Mouse (Mus musculus) right cerebral cortex, postnatal 36 days (tissue): Measurements from ENCODE around the gene Kcnd3.

Experiments used
- DNase-seq, 2 experiments: peaks; one replicate each; pipeline ENCODE4 v3.0.0; 2022; ENCODE audit warnings: low spot score in 2 of 2, mixed read lengths in 1 of 2

Gene Kcnd3

DNA sequence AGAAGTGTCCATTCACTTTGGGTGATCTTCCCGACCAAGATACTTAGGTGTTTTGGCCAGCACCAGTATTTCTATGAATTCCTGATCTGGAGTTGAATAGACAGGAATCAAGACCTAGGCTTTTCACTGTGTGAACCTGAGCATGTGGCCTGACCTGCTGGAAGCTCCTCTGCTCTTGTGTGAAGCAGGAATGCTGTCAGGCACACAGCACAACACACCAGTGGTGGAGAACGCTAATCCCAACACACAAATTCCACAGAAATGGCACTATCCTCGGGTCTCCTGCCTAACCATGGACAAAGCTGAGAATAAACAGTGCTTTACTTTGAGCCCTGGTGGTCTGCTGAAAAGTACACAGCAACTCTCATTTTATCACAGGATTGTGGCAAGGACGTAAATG lies 268.4 kb downstream of the Kcnd3 start:
- DNase-seq, result no peak

DNA sequence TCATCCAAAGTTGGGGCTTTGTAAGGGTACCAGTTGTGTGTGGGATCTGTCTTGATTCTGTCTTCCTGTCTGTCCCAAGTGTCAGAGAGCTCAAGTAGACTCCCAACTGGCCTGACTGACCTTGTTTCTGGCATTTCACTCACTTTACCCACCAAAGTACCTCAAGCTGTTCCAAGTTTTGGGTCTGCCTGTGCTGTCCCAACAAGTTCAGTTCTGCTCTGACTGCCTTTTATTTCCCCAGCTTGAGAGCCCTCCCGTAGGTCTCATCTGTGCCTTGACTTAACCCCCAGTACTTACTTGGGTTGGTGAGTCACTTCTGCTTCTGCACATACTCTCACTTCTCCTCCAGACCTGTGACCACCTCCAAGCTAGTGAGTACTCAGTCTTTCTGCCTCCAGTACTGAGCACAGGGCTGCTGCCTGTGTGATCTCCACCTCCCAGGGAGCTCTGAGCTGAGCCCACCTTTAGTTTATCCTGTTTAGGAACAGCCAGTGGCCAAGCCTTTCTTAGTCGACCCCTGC lies 269.6 kb downstream of the Kcnd3 start:
- no peak for DNase-seq

DNA sequence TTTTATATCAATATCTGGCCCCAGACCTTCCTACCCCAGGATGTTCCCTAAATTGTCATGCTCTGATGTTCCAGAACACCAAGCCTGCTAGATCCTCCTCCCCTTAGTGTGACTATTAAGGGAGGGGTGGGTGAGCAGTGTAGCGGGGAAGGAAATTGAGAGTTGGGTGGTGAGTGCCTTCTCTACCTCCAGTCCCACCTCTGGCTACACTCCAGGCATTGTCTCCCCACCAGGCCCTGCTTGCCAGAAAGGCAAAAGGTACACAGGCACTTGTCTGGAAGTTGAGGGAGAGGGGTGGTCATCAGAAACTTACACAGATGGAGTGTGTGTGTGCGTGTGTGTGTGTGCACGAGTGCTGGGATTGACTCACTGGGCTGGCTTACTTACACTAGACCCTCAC lies 270.4 kb downstream of the Kcnd3 start:
- DNase-seq, result no peak
